Mouse (Mus musculus) embryonic facial prominence, embryonic 10.5 days (tissue): ENCODE results near the gene Aktip. TPM values are rescaled to one million over a fixed set of nuclear protein-coding genes. Genes with fewer than 3 reads are reported as not detected.

Source experiments
- DNase-seq: peaks from one replicate; pipeline ENCODE4 v3.0.0-alpha.2; 2017; ENCODE audit warnings: low spot score
- H3K27ac ChIP-seq: fragments of 300-500 bp; sonication (generic); replicated peaks from 2 replicates; pipeline ENCODE4 v1.5.1; 2016; ENCODE audit warnings: mild to moderate bottlenecking
- H3K27me3 ChIP-seq: fragments of 300-500 bp; sonication (generic); replicated peaks from 2 replicates; pipeline ENCODE4 v1.6.1; 2016; ENCODE audit warnings: low read depth, mild to moderate bottlenecking; ENCODE audit not compliant: poor library complexity, severe bottlenecking
- H3K36me3 ChIP-seq: fragments of 300-500 bp; sonication (generic); replicated peaks from 2 replicates; pipeline ENCODE4 v1.6.1; 2016; ENCODE audit warnings: mild to moderate bottlenecking, moderate library complexity
- H3K4me1 ChIP-seq: fragments of 300-500 bp; sonication (generic); 2 replicates; pipeline ENCODE4 v1.6.1; 2016
- H3K4me3 ChIP-seq: fragments of 300-500 bp; sonication (generic); 2 replicates; pipeline ENCODE4 v1.5.1; 2016; ENCODE audit warnings: mild to moderate bottlenecking, moderate library complexity
- H3K9me3 ChIP-seq: fragments of 300-500 bp; sonication (generic); 2 replicates; pipeline ENCODE4 v1.6.1; 2016; ENCODE audit warnings: mild to moderate bottlenecking
- WGBS: fragments of 180-500 bp; shearing (Covaris S2); methylation state at CpG from one replicate; pipeline ENCODE4 v1.1.7; 2016; 5-methylcytosine and 5-hydroxymethylcytosine counted together
- polyA plus RNA-seq: library from polyadenylated mRNA; unstranded; fragments of >200 nt; fragmentation: Nextera tagmentation; extraction: Ambion mirVana; gene quantifications from 2 replicates; pipeline ENCODE4 v1.2.1, GENCODE M21; 2016

Gene Aktip
- polyA plus RNA-seq, 1 experiment from 2014 or later = 60.0 TPM

DNA sequence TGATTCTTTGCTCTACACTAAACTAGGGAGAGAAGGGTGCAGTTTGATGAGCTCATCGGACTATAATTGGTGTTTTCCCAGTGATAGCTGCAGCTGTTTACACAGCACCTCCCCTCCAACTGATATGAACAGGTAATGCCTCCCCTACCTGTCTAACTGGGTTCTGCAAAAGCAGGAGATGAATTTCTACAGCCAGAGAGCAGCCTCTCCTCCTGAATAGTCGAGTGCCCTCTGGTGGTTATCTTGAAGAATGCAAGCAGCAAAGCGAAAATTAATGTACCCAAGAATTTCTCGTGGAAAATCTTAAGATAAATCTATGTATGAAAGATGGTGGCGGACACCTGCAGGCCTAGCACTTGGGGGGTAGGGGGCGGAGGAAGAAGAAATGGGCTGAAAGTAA, 52.1 kb downstream of the Aktip start:
- no peaks in the 10 kb centered on the region for H3K27me3 ChIP-seq
- no peak overlapping the region for H3K4me3 ChIP-seq
- H3K36me3 ChIP-seq = no peaks in the 10 kb centered on the region
- peak; percentile 41 for DNase-seq
- no peaks in the 10 kb centered on the region for H3K9me3 ChIP-seq
- WGBS = 16% methylated on average over 6 of the region's 6 CpGs
- no peaks in the 10 kb centered on the region for H3K4me1 ChIP-seq
- H3K27ac ChIP-seq = no peak overlapping the region

DNA sequence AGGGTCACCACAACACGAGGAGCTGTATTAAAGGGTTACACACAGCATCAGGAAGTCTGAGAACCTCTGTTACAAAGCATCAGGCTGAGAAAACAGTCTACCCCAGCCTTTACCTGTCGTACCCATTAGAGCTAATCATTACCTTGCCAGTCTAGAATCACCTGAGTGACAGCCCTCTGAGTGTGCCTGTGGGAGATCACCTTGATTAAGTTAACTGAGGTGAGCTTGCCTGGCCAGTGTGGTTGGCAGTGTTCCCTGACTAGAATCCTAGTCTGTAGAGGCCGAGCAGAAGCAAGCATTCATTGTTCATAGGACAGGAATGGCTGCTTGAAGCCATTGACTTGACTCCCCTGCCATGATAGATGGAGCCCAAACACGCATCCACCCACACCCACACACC, 58.9 kb downstream of the Aktip start:
- no peak for DNase-seq
- Histone ChIP-seq H3K9me3 (0 out of 2 replicates have a peak, but pooled peaks cover 6% of the 10 kb centered on the region), H3K4me1 (peaks cover 5% of the 10 kb centered on the region; the same call in 1 of the 2 replicates), H3K27me3 (no peaks in the 10 kb centered on the region), H3K4me3 (no peak overlapping the region), H3K36me3 (no peaks in the 10 kb centered on the region), H3K27ac (no peak overlapping the region)
- WGBS = 87% methylated on average over 4 of the region's 4 CpGs

DNA sequence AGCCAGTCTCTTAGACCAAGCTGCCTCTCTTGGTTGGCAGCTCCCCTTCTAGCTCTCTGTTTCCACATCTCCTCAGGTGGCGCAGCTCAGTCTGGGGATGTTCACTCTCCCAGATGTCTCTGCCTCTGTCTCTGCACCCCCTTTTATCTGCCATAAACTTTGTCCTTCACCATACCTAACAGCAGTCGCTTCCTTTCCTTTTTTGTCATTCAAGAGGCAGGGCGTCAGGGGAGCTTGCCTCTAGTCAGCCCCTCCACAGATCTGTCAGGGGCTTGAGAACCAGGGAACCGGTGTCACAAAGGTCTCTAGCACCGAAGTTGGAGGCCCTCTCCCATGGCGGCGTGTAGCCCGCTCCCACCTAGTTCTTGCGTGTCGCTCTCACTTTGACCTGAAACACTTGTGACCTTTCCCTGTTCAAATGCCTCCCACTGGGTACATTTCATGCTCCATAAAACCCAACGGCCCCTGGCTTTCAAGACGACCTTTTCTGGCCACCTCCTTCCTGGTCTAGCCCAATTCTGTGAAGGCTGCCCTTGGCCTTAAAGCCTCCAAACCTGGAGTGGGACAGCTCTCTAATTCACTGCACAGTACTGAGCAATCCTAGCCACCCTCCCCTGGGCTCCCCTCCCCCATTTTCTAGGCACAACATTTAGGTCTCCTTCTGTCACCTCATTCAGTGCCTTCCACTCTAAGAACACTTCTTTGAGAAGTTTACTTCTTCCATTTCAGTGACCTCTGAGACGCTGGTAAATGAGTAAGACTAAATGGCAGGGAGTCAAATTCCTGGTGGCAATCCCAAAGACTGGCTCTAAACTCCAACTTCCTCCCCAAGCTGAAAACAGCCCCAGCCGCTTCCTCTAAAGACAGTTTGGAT, 64.2 kb downstream of the Aktip start:
- H3K27me3 ChIP-seq = no peaks in the 10 kb centered on the region
- H3K9me3 ChIP-seq = no peaks in the 10 kb centered on the region
- 0 out of 2 replicates have a peak overlapping the region, but pooled peaks have one; percentile 36 for H3K27ac ChIP-seq
- no peak overlapping the region for H3K4me3 ChIP-seq
- no peak for DNase-seq
- H3K36me3 ChIP-seq = no peaks in the 10 kb centered on the region; the same call in 1 of the 2 replicates
- H3K4me1 ChIP-seq = peaks cover 34% of the 10 kb centered on the region
- WGBS = 72% methylated on average over 14 of the region's 14 CpGs

DNA sequence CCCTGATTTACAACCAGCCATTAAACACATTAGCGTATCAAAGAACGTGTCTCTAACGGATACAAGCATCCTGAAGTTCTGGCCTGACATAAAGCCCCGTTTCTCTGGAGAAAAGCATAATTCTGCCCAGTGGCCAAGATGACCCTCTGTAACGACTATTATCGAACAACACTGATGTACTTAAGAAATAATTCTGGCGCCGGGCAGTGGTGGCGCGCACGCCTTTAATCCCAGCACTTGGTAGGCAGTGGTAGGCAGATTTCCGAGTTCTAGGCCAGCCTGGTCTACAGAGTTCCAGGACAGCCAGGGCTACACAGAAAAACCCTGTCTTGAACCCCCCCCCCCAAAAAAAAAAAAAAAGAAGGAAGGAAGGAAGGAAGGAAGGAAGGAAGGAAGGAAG, 65.1 kb downstream of the Aktip start:
- WGBS = 64% methylated on average over 12 of the region's 12 CpGs

DNA sequence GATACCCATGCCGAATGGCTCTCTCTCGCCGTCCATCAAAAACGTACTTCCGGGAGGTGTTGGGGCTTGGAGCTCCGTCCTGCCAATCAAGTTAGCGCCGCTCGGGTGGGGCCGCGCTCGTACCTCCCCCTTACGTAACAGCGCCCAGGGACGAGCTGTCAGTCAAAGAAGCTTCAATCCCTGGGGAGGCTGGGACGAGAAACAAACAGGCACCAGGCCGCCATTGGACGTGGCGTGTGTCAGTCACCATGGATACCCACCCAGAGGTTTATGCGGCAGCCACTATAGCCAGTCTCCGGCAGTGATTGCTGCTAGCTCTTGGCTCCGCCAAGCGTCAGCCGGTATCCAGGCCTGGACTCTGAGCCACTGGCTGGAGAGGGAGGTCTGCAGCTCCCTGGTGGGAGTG, 65.7 kb downstream of the Aktip start:
- Histone ChIP-seq H3K27me3 (no peaks in the 10 kb centered on the region), H3K27ac (peak overlapping the region; percentile 77), H3K4me3 (peak overlapping the region; percentile 91), H3K36me3 (peaks cover 7% of the 10 kb centered on the region), H3K9me3 (no peaks in the 10 kb centered on the region), H3K4me1 (peaks cover 34% of the 10 kb centered on the region)
- peak; percentile 99 for DNase-seq
- 0% methylated on average over 24 of the region's 24 CpGs for WGBS

More for the DNA sequence above, 65.1 kb downstream of the Aktip start:
- no peaks in the 10 kb centered on the region for H3K9me3 ChIP-seq
- peaks cover 34% of the 10 kb centered on the region for H3K4me1 ChIP-seq
- H3K36me3 ChIP-seq = peaks cover under 1% of the 10 kb centered on the region
- H3K4me3 ChIP-seq = peak overlapping the region; percentile 91
- DNase-seq = no peak
- H3K27me3 ChIP-seq = no peaks in the 10 kb centered on the region
- peak overlapping the region; percentile 77 for H3K27ac ChIP-seq

DNA sequence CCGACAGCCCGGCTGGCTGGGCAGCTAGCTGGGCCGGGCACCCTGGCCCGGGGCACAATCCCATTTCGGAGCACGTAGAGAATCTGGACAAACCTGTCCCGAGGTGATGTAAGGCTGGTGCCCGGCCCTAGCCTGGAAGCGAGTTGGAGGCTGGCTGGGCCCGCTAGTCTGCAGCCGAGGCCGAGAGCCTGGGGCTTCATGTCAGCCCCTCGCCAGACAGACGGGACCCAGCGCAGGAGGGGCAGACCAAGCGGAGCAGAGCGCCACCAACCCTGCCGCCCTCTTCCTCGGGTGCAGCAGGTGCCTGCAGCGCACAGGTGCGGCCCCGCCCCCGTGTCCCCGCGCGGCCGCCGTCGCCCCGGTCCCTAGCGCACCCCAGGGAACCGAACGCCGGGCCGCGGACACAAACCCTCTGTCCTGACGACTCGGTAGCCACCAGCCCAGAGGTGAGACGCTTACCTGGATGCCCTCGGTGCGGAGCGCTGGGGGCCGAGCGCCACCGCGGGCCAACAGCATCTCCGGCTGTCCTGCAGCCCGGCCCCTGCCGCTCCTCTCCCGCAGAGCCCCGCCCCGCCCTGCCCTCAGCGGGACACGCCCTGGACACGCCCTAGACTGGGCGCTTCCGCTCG, 66.2 kb downstream of the Aktip start:
- Histone ChIP-seq H3K27ac (peak overlapping the region; percentile 78), H3K36me3 (peaks cover 12% of the 10 kb centered on the region), H3K9me3 (no peaks in the 10 kb centered on the region), H3K4me1 (peaks cover 34% of the 10 kb centered on the region), H3K27me3 (no peaks in the 10 kb centered on the region), H3K4me3 (peak overlapping the region; percentile 91)
- no peak for DNase-seq
- under 1% methylated on average over 58 of the region's 58 CpGs for WGBS

GRCm38 (mm10) chr8:91132731-91133130, 67.0 kb downstream of the Aktip start:
- Histone ChIP-seq H3K4me3 (peak overlapping the region; percentile 91), H3K27me3 (no peaks in the 10 kb centered on the region), H3K27ac (no peak overlapping the region), H3K36me3 (peaks cover 20% of the 10 kb centered on the region), H3K9me3 (no peaks in the 10 kb centered on the region), H3K4me1 (peaks cover 34% of the 10 kb centered on the region)
- DNase-seq = no peak
- WGBS = 76% methylated on average over 4 of the region's 4 CpGs

DNA sequence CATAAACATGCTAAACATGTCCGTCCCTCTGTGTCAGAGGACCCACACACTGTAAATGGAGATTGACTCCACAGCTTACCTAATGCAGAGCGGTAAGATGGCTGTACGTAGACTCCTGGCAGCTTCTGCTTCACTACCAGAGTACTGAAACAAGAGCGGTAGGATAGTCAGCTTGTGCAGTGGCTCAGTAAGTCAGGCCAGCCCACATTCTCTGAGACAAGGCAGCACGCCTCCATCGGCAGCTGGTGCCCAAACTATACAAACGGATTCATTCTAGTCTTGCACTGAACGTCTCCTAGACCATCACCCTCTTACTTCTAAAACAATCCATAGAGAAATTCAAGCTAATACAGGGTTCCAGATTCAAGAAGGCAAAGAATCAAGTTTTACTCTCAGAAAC, 73.0 kb downstream of the Aktip start:
- Histone ChIP-seq H3K4me1 (no peaks in the 10 kb centered on the region), H3K27ac (no peak overlapping the region), H3K27me3 (no peaks in the 10 kb centered on the region), H3K36me3 (peaks cover 78% of the 10 kb centered on the region), H3K9me3 (no peaks in the 10 kb centered on the region), H3K4me3 (no peak overlapping the region)
- DNase-seq = no peak
- 95% methylated on average over 8 of the region's 8 CpGs for WGBS

- peaks cover 97% of the 10 kb centered on the region for H3K36me3 ChIP-seq
- WGBS = 93% methylated on average over 5 of the region's 5 CpGs
These were observed 75.5 kb downstream of the Aktip start for GRCm38 (mm10) chr8:91124315-91124714.

GRCm38 (mm10) chr8:91118131-91118530, 81.6 kb downstream of the Aktip start:
- Histone ChIP-seq H3K4me1 (no peaks in the 10 kb centered on the region), H3K27me3 (no peaks in the 10 kb centered on the region), H3K9me3 (no peaks in the 10 kb centered on the region), H3K36me3 (peaks cover 90% of the 10 kb centered on the region), H3K27ac (no peak overlapping the region), H3K4me3 (no peak overlapping the region)
- DNase-seq = no peak
- WGBS = 80% methylated on average over 3 of the region's 3 CpGs

More at GRCm38 (mm10) chr8:91124315-91124714, 75.5 kb downstream of the Aktip start:
- H3K27ac ChIP-seq = no peak overlapping the region
- H3K4me1 ChIP-seq = no peaks in the 10 kb centered on the region
- no peaks in the 10 kb centered on the region for H3K9me3 ChIP-seq
- no peak for DNase-seq
- no peak overlapping the region for H3K4me3 ChIP-seq
- H3K27me3 ChIP-seq = no peaks in the 10 kb centered on the region

GRCm38 (mm10) chr8:91117537-91117936, 82.2 kb downstream of the Aktip start:
- Histone ChIP-seq H3K4me1 (no peaks in the 10 kb centered on the region), H3K36me3 (peaks cover 90% of the 10 kb centered on the region), H3K27me3 (no peaks in the 10 kb centered on the region), H3K4me3 (no peak overlapping the region), H3K9me3 (no peaks in the 10 kb centered on the region), H3K27ac (no peak overlapping the region)
- DNase-seq = no peak
- 94% methylated on average over 4 of the region's 4 CpGs for WGBS

DNA sequence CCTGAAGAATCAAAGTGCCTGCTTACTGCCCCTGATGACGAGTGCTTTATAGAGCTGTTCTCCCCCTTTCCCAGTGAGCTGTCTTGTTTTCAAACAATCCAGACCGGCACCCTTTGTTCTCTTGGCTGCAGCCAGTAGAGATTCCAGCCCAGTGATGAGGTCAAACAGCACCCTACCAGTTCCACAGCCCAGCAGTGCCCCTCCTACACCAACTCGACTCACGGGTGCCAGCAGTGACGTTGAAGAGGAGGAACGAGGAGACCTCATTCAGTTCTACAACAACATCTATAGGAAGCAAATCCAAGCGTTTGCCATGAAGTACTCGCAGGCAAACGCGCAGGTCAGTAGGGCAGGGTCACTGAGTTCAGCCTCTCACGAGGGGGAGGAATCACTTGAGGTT, 84.9 kb downstream of the Aktip start:
- Histone ChIP-seq H3K4me3 (no peak overlapping the region), H3K27me3 (no peaks in the 10 kb centered on the region), H3K27ac (no peak overlapping the region), H3K4me1 (no peaks in the 10 kb centered on the region), H3K36me3 (peaks cover 75% of the 10 kb centered on the region), H3K9me3 (no peaks in the 10 kb centered on the region)
- WGBS = 85% methylated on average over 11 of the region's 11 CpGs
- no peak for DNase-seq

- no peaks in the 10 kb centered on the region for H3K27me3 ChIP-seq
- H3K9me3 ChIP-seq = no peaks in the 10 kb centered on the region
- no peak for DNase-seq
- peaks cover 71% of the 10 kb centered on the region for H3K36me3 ChIP-seq
- H3K27ac ChIP-seq = no peak overlapping the region
- H3K4me3 ChIP-seq = no peak overlapping the region
- 92% methylated on average over 5 of the region's 5 CpGs for WGBS
- no peaks in the 10 kb centered on the region for H3K4me1 ChIP-seq
These were observed 85.3 kb downstream of the Aktip start for GRCm38 (mm10) chr8:91114428-91114827.
